Mouse (Mus musculus) common myeloid progenitor, adult 5-6 weeks (primary cell): Measurements from ENCODE around the gene Olfr307. TPM values are rescaled to one million over a fixed set of nuclear protein-coding genes. Genes with fewer than 3 reads are reported as not detected.
"Not testable (repeated sequence)": the region's sequence is repeated elsewhere in the genome, so short reads cannot be mapped to it uniquely, and the experiment has no call there.

Experiments used
- ATAC-seq: replicated peaks from 2 replicates; pipeline ENCODE4 v1.8.0; 2016; ENCODE audit warnings: low read depth, mild to moderate bottlenecking, moderate TSS enrichment, inconsistent platforms; ENCODE audit not compliant: poor library complexity, severe bottlenecking
- total RNA-seq: library from RNA; stranded (forward); fragments of 200-1000, 187-1606 nt; gene quantifications from 2 replicates; pipeline ENCODE4 v1.2.3, GENCODE M21; 2017

Olfr307 gene
- not detected in 2 replicates for total RNA-seq

GRCm38 (mm10) chr7:86337486-86337885, at the start of gene Olfr307:
Olfr307 (minus strand) TSS chr7:86337586.
- no peak for ATAC-seq

GRCm38 (mm10) chr7:86386558-86386957, 49.2 kb upstream of the Olfr307 start, which contains the start of gene Olfr304:
Olfr304 (minus strand) TSS chr7:86386658.
- no peak for ATAC-seq

- ATAC-seq, result no peak
These were observed 48.4 kb upstream of the Olfr307 start for GRCm38 (mm10) chr7:86385769-86386168.

- no peak for ATAC-seq
These were observed 29.4 kb upstream of the Olfr307 start, which contains the start of gene Olfr305 for GRCm38 (mm10) chr7:86366828-86367227. Olfr305 (minus strand) TSS chr7:86366928.

GRCm38 (mm10) chr7:86346296-86346695, 8.9 kb upstream of the Olfr307 start:
- ATAC-seq, result not testable (repeated sequence)

GRCm38 (mm10) chr7:86344253-86344652, 6.9 kb upstream of the Olfr307 start:
- no peak for ATAC-seq

- no peak for ATAC-seq
These were observed 5.6 kb upstream of the Olfr307 start for GRCm38 (mm10) chr7:86342881-86343565.

- ATAC-seq, result no peak
These were observed 11.9 kb downstream of the Olfr307 start, which contains the start of gene Olfr308 for GRCm38 (mm10) chr7:86325530-86325929. Olfr308 (minus strand) TSS chr7:86325630.

GRCm38 (mm10) chr7:86321323-86321722, 16.1 kb downstream of the Olfr307 start:
- no peak for ATAC-seq

GRCm38 (mm10) chr7:86313608-86314007, 23.8 kb downstream of the Olfr307 start, which contains the start of gene Olfr309:
Olfr309 (minus strand) TSS chr7:86313708.
- no peak for ATAC-seq

Other genes with a start within 250 kb of the Olfr307 start
- gene Vmn2r75, start 165.8 kb downstream of the Olfr307 start, total RNA-seq, result not detected in 2 replicates
- gene Vmn2r76, start 91.3 kb downstream of the Olfr307 start, total RNA-seq, result not detected in 2 replicates
- gene Olfr310, start 60.4 kb downstream of the Olfr307 start, total RNA-seq, result not detected in 2 replicates
- gene Olfr309, start 23.9 kb downstream of the Olfr307 start, total RNA-seq, result not detected in 2 replicates
- gene Olfr308, start 12.0 kb downstream of the Olfr307 start, total RNA-seq, result not detected in 2 replicates
- not detected in 2 replicates for gene Olfr305, start 29.3 kb upstream of the Olfr307 start, total RNA-seq
- not detected in 2 replicates for gene Olfr304, start 49.1 kb upstream of the Olfr307 start, total RNA-seq
- not detected in 2 replicates for gene Olfr303, start 60.2 kb upstream of the Olfr307 start, total RNA-seq
- gene Olfr301, start 66.3 kb upstream of the Olfr307 start, total RNA-seq, result not detected in 2 replicates
- gene Olfr299, start 122.3 kb upstream of the Olfr307 start, total RNA-seq, result not detected in 2 replicates
- gene Olfr298, start 154.9 kb upstream of the Olfr307 start, total RNA-seq, result not detected in 2 replicates
- gene Olfr297, start 182.4 kb upstream of the Olfr307 start, total RNA-seq, result not detected in 2 replicates
- gene Olfr295, start 246.3 kb upstream of the Olfr307 start, total RNA-seq, result not detected in 2 replicates